Mouse (Mus musculus) limb, embryonic 15.5 days (tissue): ENCODE measurements around the gene Gm20741. TPM values are rescaled to one million over a fixed set of nuclear protein-coding genes. Genes with fewer than 3 reads are reported as not detected.

ENCODE experiments used
- polyA plus RNA-seq: library from polyadenylated mRNA; unstranded; fragments of >200 nt; fragmentation: Nextera tagmentation; extraction: Ambion mirVana; gene quantifications from 2 replicates; pipeline ENCODE4 v1.2.1, GENCODE M21; 2015

Gm20741 gene
- polyA plus RNA-seq, 1 experiment from 2014 or later, result 45.6 TPM

Other genes with a start within 250 kb of the Gm20741 start
- 2.5 and 3.2 TPM in 2 replicates for gene Cldn8, start 249.0 kb downstream of the Gm20741 start, polyA plus RNA-seq
- not detected in 2 replicates for gene Krtap24-1, start 199.9 kb downstream of the Gm20741 start, polyA plus RNA-seq
- gene 2310079G19Rik, start 184.6 kb downstream of the Gm20741 start, polyA plus RNA-seq, result 8.2 and 17.6 TPM in 2 replicates
- gene Krtap26-1, start 164.4 kb downstream of the Gm20741 start, polyA plus RNA-seq, result not detected in 2 replicates
- not detected in 2 replicates for gene Krtap27-1, start 140.5 kb downstream of the Gm20741 start, polyA plus RNA-seq
- gene 2310061N02Rik, start 104.3 kb downstream of the Gm20741 start, polyA plus RNA-seq, result 0.68 TPM in 1 of 2 replicates, not detected in the other
- 0.57 TPM in 1 of 2 replicates, not detected in the other for gene Krtap13-1, start 83.4 kb downstream of the Gm20741 start, polyA plus RNA-seq
- gene Krtap13, start 60.6 kb downstream of the Gm20741 start, polyA plus RNA-seq, result 54.9 and 75.6 TPM in 2 replicates
- 91.4 and 110 TPM in 2 replicates for gene 2310034C09Rik, start 53.4 kb downstream of the Gm20741 start, polyA plus RNA-seq
- 0.22 and 0.55 TPM in 2 replicates for gene 2310057N15Rik, start 38.0 kb downstream of the Gm20741 start, polyA plus RNA-seq
- gene Gm5965, start 34.3 kb downstream of the Gm20741 start, polyA plus RNA-seq, result 3.9 and 10.2 TPM in 2 replicates
- gene Krtap15, start 8.0 kb upstream of the Gm20741 start, polyA plus RNA-seq, result not detected in 2 replicates
- not detected in 2 replicates for gene Krtap14, start 13.9 kb upstream of the Gm20741 start, polyA plus RNA-seq
- gene Krtap19-1, start 57.2 kb upstream of the Gm20741 start, polyA plus RNA-seq, result not detected in 2 replicates
- not detected in 2 replicates for gene Krtap19-2, start 62.0 kb upstream of the Gm20741 start, polyA plus RNA-seq
- not detected in 2 replicates for gene Krtap19-3, start 65.8 kb upstream of the Gm20741 start, polyA plus RNA-seq
- not detected in 2 replicates for gene Krtap19-4, start 72.9 kb upstream of the Gm20741 start, polyA plus RNA-seq
- not detected in 2 replicates for gene Krtap19-5, start 84.2 kb upstream of the Gm20741 start, polyA plus RNA-seq
- not detected in 2 replicates for gene Krtap19-9b, start 120.0 kb upstream of the Gm20741 start, polyA plus RNA-seq
- gene Krtap16-3, start 150.7 kb upstream of the Gm20741 start, polyA plus RNA-seq, result 0.42 TPM in 1 of 2 replicates, not detected in the other
- 0.50 and 1.2 TPM in 2 replicates for gene Krtap22-2, start 198.5 kb upstream of the Gm20741 start, polyA plus RNA-seq
- gene Gm10229, start 203.1 kb upstream of the Gm20741 start, polyA plus RNA-seq, result 1.0 TPM in 1 of 2 replicates, not detected in the other
- gene Krtap6-1, start 219.5 kb upstream of the Gm20741 start, polyA plus RNA-seq, result 0.68 TPM in 1 of 2 replicates, not detected in the other
- 0.65 TPM in 1 of 2 replicates, not detected in the other for gene Gm10228, start 229.3 kb upstream of the Gm20741 start, polyA plus RNA-seq
- not detected in 2 replicates for gene Krtap6-5, start 235.7 kb upstream of the Gm20741 start, polyA plus RNA-seq